Mouse (Mus musculus): ENCODE measurements around the gene Flywch2. TPM values are rescaled to one million over a fixed set of nuclear protein-coding genes. Genes with fewer than 3 reads are reported as not detected.
"Not testable (repeated sequence)": the region's sequence is repeated elsewhere in the genome, so short reads cannot be mapped to it uniquely, and the experiment has no call there.

The Flywch2 gene
- polyA plus RNA-seq, 1 experiment from 2014 or later: 14.9 TPM

DNA sequence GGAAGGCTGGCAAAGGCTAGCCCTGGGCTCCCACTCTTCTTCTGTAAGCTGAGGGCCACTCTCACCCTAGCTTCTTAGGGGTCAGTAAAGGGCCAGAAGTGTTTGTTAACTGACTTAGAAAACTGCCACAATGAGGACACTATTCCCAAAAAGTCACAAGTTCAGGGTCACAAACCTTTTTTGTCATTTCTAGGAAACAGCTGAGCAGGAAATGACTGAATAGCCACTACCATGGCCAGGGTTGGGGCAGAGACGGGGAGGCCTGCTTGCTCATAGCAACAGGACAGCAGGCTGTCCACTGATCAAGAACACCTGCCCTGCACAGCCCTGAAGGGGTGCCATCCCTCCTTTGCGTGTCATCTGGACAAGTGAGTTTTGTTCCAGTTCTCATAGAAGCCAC lies 8.7 kb downstream of the Flywch2 start:
- Histone ChIP-seq H3K4me3 (ENCODE audit: low read length) (no peak overlapping the region), H3K36me3 (ENCODE audit: control insufficient read depth, insufficient read depth, low read length) (no peaks in the 10 kb centered on the region), H3K9ac (ENCODE audit: low read depth, low read length) (no peak overlapping the region), H3K4me1 (ENCODE audit: control insufficient read depth, insufficient read depth, low read length) (no peaks in the 10 kb centered on the region), H3K9me3 (ENCODE audit: control insufficient read depth, low read length) (no peaks in the 10 kb centered on the region), H3K27ac (ENCODE audit: low read length) (no peak overlapping the region), H3K27me3 (replicated peaks; ENCODE audit: control insufficient read depth, insufficient read depth, low read length) (no peaks in the 10 kb centered on the region), H3K4me2 (ENCODE audit: low read depth, low read length) (no peak overlapping the region)
- 77% methylated on average over 2 of the region's 2 CpGs for WGBS
- ATAC-seq: no peak

DNA sequence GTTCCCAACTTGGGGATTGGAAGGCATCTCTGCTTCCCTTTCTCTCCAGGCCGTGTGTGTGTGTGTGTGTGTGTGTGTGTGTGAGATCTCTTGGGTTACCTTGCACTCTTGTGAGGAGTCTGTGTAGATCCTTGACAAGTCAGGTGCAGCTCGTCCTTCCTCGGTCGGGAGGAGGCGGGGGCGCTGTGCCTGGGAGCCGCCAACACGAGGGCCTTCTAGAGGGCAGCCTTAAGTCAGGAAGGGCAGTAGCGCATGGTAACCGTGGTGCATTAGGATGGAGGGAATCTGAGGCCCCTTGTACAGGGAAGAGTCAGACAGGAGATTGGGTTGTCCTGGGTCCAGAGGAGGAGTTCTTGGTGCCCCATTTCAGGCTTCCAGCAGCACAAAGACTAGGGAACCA lies 9.7 kb downstream of the Flywch2 start:
- ATAC-seq: no peak
- 79% methylated on average over 10 of the region's 10 CpGs for WGBS
- no peak overlapping the region for H3K4me3 ChIP-seq (ENCODE audit: low read length)

DNA sequence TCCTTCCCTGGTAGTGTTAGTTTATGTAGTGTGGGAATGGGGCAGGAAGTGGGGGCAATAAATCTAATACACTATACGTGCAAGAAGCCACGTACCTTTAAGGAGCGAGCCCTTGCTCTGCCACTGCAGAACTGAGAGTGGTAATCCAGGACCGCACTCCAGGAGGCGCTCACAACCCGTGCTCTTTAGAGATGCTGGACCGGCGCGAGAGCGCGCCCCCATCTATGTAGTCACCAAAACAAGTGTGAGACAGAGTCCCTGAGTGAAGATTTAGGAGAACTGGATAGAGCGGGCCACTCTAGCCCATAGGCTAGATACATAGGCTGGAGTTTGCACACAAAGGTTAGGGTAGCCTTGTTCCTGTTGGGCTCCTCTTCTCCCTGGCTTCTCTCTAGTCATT lies 11.8 kb downstream of the Flywch2 start:
- peaks cover 6% of the 10 kb centered on the region; the same call in 1 of the 2 replicates for H3K4me1 ChIP-seq (ENCODE audit: control insufficient read depth, insufficient read depth, low read length)
- H3K9ac ChIP-seq (ENCODE audit: low read depth, low read length): no peak overlapping the region
- peak; percentile 45 for ATAC-seq
- no peak overlapping the region for H3K4me3 ChIP-seq (ENCODE audit: low read length)
- H3K27ac ChIP-seq (ENCODE audit: low read length): no peak overlapping the region
- no peaks in the 10 kb centered on the region for H3K27me3 ChIP-seq (replicated peaks; ENCODE audit: control insufficient read depth, insufficient read depth, low read length)
- H3K9me3 ChIP-seq (ENCODE audit: control insufficient read depth, low read length): no peaks in the 10 kb centered on the region
- 3% methylated on average over 12 of the region's 12 CpGs for WGBS
- no peak overlapping the region for H3K4me2 ChIP-seq (ENCODE audit: low read depth, low read length)
- H3K36me3 ChIP-seq (ENCODE audit: control insufficient read depth, insufficient read depth, low read length): no peaks in the 10 kb centered on the region

More for the DNA sequence above, 9.7 kb downstream of the Flywch2 start:
- Histone ChIP-seq H3K4me1 (ENCODE audit: control insufficient read depth, insufficient read depth, low read length) (no peaks in the 10 kb centered on the region), H3K27ac (ENCODE audit: low read length) (no peak overlapping the region), H3K9ac (ENCODE audit: low read depth, low read length) (no peak overlapping the region), H3K4me2 (ENCODE audit: low read depth, low read length) (no peak overlapping the region), H3K9me3 (ENCODE audit: control insufficient read depth, low read length) (no peaks in the 10 kb centered on the region), H3K27me3 (replicated peaks; ENCODE audit: control insufficient read depth, insufficient read depth, low read length) (no peaks in the 10 kb centered on the region), H3K36me3 (ENCODE audit: control insufficient read depth, insufficient read depth, low read length) (no peaks in the 10 kb centered on the region)

DNA sequence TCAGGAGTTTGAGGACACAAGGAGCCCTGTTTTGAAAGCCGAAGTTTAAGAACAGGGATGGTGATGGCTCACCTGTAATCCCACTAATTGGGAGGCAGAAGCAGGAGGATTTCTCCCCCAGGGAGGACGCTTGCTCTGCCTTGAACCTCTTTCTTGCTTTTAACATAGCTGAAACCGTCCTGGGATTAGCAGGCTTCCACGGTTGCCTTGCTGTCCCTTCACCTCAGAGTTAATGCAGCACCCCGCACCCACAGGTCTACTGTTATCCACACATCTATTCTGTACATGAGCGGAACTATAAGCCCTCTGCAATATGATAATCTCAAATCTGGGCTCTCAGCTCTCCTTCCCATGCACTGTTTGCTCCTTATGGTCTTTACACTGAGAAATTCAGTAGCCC lies 12.2 kb downstream of the Flywch2 start:
- ATAC-seq: no peak
- H3K9ac ChIP-seq (ENCODE audit: low read depth, low read length): no peak overlapping the region

DNA sequence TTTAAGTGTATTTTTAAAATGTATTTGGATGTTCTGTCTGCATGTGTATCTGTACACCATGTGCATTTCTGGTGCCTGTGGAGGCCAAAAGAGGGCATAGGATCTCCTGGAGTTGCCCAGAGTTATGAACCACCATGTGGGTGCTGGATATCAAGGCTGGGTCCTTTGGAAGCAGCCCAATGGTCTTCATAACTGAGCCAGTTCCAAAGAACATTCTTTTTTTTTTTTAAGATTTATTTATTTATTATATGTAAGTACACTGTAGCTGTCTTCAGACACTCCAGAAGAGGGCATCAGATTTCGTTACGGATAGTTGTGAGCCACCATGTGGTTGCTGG lies 13.7 kb downstream of the Flywch2 start:
- H3K4me1 ChIP-seq (ENCODE audit: control insufficient read depth, insufficient read depth, low read length); ATAC-seq; H3K27ac ChIP-seq (ENCODE audit: low read length); H3K4me3 ChIP-seq (ENCODE audit: low read length); H3K9me3 ChIP-seq (ENCODE audit: control insufficient read depth, low read length); H3K4me2 ChIP-seq (ENCODE audit: low read depth, low read length); H3K36me3 ChIP-seq (ENCODE audit: control insufficient read depth, insufficient read depth, low read length); H3K27me3 ChIP-seq (replicated peaks; ENCODE audit: control insufficient read depth, insufficient read depth, low read length); H3K9ac ChIP-seq (ENCODE audit: low read depth, low read length): not testable (repeated sequence)
- WGBS: 57% methylated on average over 1 of the region's 2 CpGs

More for the DNA sequence above, 12.2 kb downstream of the Flywch2 start:
- Histone ChIP-seq H3K9me3 (ENCODE audit: control insufficient read depth, low read length) (no peaks in the 10 kb centered on the region), H3K36me3 (ENCODE audit: control insufficient read depth, insufficient read depth, low read length) (no peaks in the 10 kb centered on the region), H3K4me2 (ENCODE audit: low read depth, low read length) (no peak overlapping the region), H3K27ac (ENCODE audit: low read length) (no peak overlapping the region), H3K4me3 (ENCODE audit: low read length) (no peak overlapping the region), H3K4me1 (ENCODE audit: control insufficient read depth, insufficient read depth, low read length) (peaks cover 6% of the 10 kb centered on the region; the same call in 1 of the 2 replicates), H3K27me3 (replicated peaks; ENCODE audit: control insufficient read depth, insufficient read depth, low read length) (no peaks in the 10 kb centered on the region)
- WGBS: 69% methylated on average over 6 of the region's 6 CpGs

DNA sequence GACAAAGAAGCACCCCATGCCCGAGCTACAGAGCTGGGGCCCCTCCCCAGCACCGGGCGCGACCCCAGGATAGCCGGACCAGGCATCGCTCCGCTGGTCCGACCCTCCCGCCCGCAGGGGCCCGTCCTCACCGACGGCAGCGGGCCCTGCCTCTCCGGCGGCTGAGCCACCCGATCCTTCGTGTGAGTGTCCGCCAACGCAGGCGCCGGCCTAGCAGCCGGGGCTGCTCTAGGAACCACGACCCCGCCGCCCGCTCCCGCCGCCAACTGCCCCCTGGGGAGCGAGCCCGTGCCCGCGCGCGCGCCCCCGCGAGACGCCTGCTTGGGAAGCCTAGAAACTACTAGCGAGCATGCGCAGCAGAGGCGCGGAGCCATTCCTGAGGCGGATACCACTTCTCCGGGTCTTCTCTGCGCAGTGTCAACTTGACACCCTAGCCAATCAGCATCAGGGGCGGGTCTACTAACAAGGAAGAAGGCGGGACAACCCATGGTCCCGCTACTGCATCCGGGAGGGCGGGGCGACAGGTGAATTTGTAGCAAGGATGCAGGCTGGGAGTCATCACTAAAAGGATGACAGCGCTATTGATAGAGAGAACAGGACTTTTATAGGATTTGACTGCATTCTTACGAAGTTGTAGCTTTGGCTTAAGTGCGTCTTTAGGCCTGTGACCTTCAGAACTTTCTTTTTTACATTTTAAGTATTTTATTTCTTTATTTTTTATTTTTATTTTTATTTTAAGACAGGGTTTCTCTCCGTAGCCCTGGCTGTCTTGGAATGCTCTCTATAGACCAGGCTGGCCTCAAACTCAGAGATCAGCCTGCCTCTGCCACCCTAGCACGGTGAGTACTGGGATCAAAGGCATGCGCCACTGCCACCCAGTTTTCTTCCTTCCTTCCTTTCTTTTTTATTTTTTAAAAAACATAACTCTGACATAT lies 14.3 kb downstream of the Flywch2 start, which contains the start of gene Flywch1:
Gene Flywch1, minus strand, starts transcription at position 319 of the 935 bp plus-strand sequence.
- H3K9me3 ChIP-seq (ENCODE audit: control insufficient read depth, low read length): no peaks in the 10 kb centered on the region
- peaks cover 6% of the 10 kb centered on the region; the same call in 1 of the 2 replicates for H3K4me1 ChIP-seq (ENCODE audit: control insufficient read depth, insufficient read depth, low read length)
- peak within 1 kb of the TSS; percentile 42 for H3K27ac ChIP-seq (ENCODE audit: low read length)
- peak; percentile 98 for ATAC-seq
- no peaks in the 10 kb centered on the region for H3K36me3 ChIP-seq (ENCODE audit: control insufficient read depth, insufficient read depth, low read length)
- no peaks in the 10 kb centered on the region for H3K27me3 ChIP-seq (replicated peaks; ENCODE audit: control insufficient read depth, insufficient read depth, low read length)
- peak within 1 kb of the TSS; percentile 88 for H3K9ac ChIP-seq (ENCODE audit: low read depth, low read length)
- 3% methylated on average over 58 of the region's 58 CpGs for WGBS
- peak within 1 kb of the TSS; percentile 83 for H3K4me3 ChIP-seq (ENCODE audit: low read length)
- H3K4me2 ChIP-seq (ENCODE audit: low read depth, low read length): peak within 1 kb of the TSS; percentile 72

DNA sequence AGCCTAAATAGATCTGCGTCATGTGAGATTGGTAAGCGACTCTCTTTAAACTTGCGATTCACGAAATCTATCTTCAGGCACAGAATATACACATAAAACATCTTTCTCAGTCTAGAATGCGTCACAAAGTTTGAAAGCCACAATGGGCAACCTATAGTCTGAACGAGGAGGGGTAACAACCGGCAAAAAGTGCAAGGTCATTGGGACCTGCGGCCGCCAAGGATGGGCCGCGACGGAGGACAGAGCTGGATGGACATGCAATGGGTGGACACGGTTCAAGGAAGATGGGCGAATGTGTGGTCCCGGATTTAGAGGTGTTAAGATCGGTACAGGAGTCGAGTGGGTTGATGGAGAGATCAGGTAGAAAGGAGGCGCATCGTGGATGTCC lies 15.0 kb downstream of the Flywch2 start:
- Histone ChIP-seq H3K27ac (ENCODE audit: low read length) (peak overlapping the region; percentile 42), H3K4me2 (ENCODE audit: low read depth, low read length) (peak overlapping the region; percentile 72), H3K27me3 (replicated peaks; ENCODE audit: control insufficient read depth, insufficient read depth, low read length) (no peaks in the 10 kb centered on the region), H3K4me1 (ENCODE audit: control insufficient read depth, insufficient read depth, low read length) (peaks cover 6% of the 10 kb centered on the region; the same call in 1 of the 2 replicates), H3K4me3 (ENCODE audit: low read length) (peak overlapping the region; percentile 83), H3K9ac (ENCODE audit: low read depth, low read length) (peak overlapping the region; percentile 88), H3K9me3 (ENCODE audit: control insufficient read depth, low read length) (no peaks in the 10 kb centered on the region), H3K36me3 (ENCODE audit: control insufficient read depth, insufficient read depth, low read length) (no peaks in the 10 kb centered on the region)
- WGBS: 1% methylated on average over 19 of the region's 19 CpGs
- no peak; the same call in 1 of the 2 replicates for ATAC-seq

DNA sequence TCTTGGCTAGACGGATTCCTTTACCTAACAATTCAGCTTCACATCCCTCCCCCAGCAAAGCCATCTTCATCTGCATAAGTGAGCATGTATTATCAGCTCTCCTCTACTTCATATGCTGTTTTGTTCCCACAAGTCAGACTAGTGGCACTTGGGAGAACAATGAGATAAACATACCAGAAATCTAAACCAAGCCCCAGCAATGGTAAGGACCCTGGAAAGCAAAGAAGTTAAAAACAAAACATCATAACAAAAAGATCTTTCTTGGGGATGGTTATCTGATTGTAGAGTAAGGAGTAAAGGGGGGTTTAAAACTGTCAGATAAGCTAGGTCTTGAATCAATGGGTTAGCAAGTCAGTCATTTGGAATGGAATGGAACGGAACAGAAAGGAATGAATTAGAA lies 15.4 kb downstream of the Flywch2 start:
- H3K36me3 ChIP-seq (ENCODE audit: control insufficient read depth, insufficient read depth, low read length): no peaks in the 10 kb centered on the region
- H3K9me3 ChIP-seq (ENCODE audit: control insufficient read depth, low read length): no peaks in the 10 kb centered on the region
- peaks cover 6% of the 10 kb centered on the region; the same call in 1 of the 2 replicates for H3K4me1 ChIP-seq (ENCODE audit: control insufficient read depth, insufficient read depth, low read length)
- H3K4me3 ChIP-seq (ENCODE audit: low read length): peak overlapping the region; percentile 83
- H3K27ac ChIP-seq (ENCODE audit: low read length): no peak overlapping the region
- H3K27me3 ChIP-seq (replicated peaks; ENCODE audit: control insufficient read depth, insufficient read depth, low read length): no peaks in the 10 kb centered on the region
- H3K9ac ChIP-seq (ENCODE audit: low read depth, low read length): peak overlapping the region; percentile 88; the same call in 1 of the 2 replicates
- H3K4me2 ChIP-seq (ENCODE audit: low read depth, low read length): peak overlapping the region; percentile 72
- 32% methylated on average over 2 of the region's 2 CpGs for WGBS
- ATAC-seq: no peak

DNA sequence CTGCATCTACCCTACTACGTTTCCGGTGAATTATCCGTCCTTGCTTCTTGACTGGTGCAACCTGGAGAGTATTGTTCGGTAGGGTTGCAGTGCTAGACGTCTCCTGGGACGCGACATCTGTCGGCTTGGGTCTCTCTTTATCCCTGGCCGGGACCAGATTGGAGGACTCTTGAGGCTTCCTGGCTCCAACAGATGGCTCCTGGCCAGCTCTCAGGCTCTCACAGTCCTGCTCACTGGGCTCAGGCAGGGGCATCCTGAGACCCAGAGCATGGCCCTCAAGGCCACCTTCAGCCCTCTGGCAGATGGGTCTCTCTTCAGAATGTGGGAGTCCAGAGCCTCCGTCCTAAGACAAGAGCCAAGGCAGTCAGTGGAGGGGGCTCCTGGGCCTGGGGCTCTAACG lies 22.9 kb downstream of the Flywch2 start:
- peaks cover 13% of the 10 kb centered on the region for H3K36me3 ChIP-seq (ENCODE audit: control insufficient read depth, insufficient read depth, low read length)
- ATAC-seq: no peak
- no peaks in the 10 kb centered on the region for H3K9me3 ChIP-seq (ENCODE audit: control insufficient read depth, low read length)
- no peak overlapping the region for H3K4me2 ChIP-seq (ENCODE audit: low read depth, low read length)
- H3K9ac ChIP-seq (ENCODE audit: low read depth, low read length): no peak overlapping the region
- WGBS: 85% methylated on average over 11 of the region's 11 CpGs
- H3K27me3 ChIP-seq (replicated peaks; ENCODE audit: control insufficient read depth, insufficient read depth, low read length): no peaks in the 10 kb centered on the region
- H3K27ac ChIP-seq (ENCODE audit: low read length): no peak overlapping the region
- no peaks in the 10 kb centered on the region for H3K4me1 ChIP-seq (ENCODE audit: control insufficient read depth, insufficient read depth, low read length)
- H3K4me3 ChIP-seq (ENCODE audit: low read length): no peak overlapping the region
